Mouse (Mus musculus) forebrain, embryonic 16.5 days (tissue): Measurements from ENCODE around the gene Hspa12a. TPM values are rescaled to one million over a fixed set of nuclear protein-coding genes. Genes with fewer than 3 reads are reported as not detected.

Source experiments
- ATAC-seq: fragments of 200-750 bp; cut with Nextera tagmentation; 2 replicates; pipeline ENCODE4 v1.8.0; 2017; ENCODE audit warnings: mild to moderate bottlenecking, moderate library complexity
- H3K27ac ChIP-seq: fragments of 300-500 bp; sonication (generic); 2 replicates; pipeline ENCODE4 v1.5.1; 2014; ENCODE audit warnings: low read length, control low read depth
- H3K27me3 ChIP-seq: fragments of 300-500 bp; sonication (generic); replicated peaks from 2 replicates; pipeline ENCODE4 v1.6.1; 2014; ENCODE audit warnings: low read length; ENCODE audit not compliant: control insufficient read depth, insufficient read depth
- H3K36me3 ChIP-seq: fragments of 300-500 bp; sonication (generic); 2 replicates; pipeline ENCODE4 v1.6.1; 2014; ENCODE audit not compliant: control insufficient read depth, insufficient read depth
- H3K4me1 ChIP-seq: fragments of 300-500 bp; sonication (generic); replicated peaks from 2 replicates; pipeline ENCODE4 v1.6.1; 2014; ENCODE audit warnings: low read length; ENCODE audit not compliant: control insufficient read depth, insufficient read depth
- H3K4me2 ChIP-seq: fragments of 300-500 bp; sonication (generic); 2 replicates; pipeline ENCODE4 v1.6.1; 2014; ENCODE audit warnings: mild to moderate bottlenecking, low read length, control low read depth
- H3K4me3 ChIP-seq: fragments of 300-500 bp; sonication (generic); replicated peaks from 2 replicates; pipeline ENCODE4 v1.5.1; 2014; ENCODE audit warnings: mild to moderate bottlenecking, low read length, control low read depth
- H3K9ac ChIP-seq: fragments of 300-500 bp; sonication (generic); replicated peaks from 2 replicates; pipeline ENCODE4 v1.6.1; 2014; ENCODE audit warnings: low read depth, low read length, control low read depth
- H3K9me3 ChIP-seq: fragments of 300-500 bp; sonication (generic); 2 replicates; pipeline ENCODE4 v1.6.1; 2016; ENCODE audit warnings: low read length; ENCODE audit not compliant: control insufficient read depth
- WGBS: fragments of 180-500 bp; shearing (Covaris S2); extraction: QIAGEN DNeasy Blood & Tissue Kit; methylation state at CpG from one replicate; pipeline ENCODE4 v1.1.7; 2014; 5-methylcytosine and 5-hydroxymethylcytosine counted together
- polyA plus RNA-seq: library from polyadenylated mRNA; unstranded; fragments of >200 nt; fragmentation: Nextera tagmentation; extraction: Ambion mirVana; gene quantifications from 2 replicates; pipeline ENCODE4 v1.2.1, GENCODE M21; 2015

Hspa12a gene
- polyA plus RNA-seq, 1 experiment from 2014 or later = 67.5 TPM

DNA sequence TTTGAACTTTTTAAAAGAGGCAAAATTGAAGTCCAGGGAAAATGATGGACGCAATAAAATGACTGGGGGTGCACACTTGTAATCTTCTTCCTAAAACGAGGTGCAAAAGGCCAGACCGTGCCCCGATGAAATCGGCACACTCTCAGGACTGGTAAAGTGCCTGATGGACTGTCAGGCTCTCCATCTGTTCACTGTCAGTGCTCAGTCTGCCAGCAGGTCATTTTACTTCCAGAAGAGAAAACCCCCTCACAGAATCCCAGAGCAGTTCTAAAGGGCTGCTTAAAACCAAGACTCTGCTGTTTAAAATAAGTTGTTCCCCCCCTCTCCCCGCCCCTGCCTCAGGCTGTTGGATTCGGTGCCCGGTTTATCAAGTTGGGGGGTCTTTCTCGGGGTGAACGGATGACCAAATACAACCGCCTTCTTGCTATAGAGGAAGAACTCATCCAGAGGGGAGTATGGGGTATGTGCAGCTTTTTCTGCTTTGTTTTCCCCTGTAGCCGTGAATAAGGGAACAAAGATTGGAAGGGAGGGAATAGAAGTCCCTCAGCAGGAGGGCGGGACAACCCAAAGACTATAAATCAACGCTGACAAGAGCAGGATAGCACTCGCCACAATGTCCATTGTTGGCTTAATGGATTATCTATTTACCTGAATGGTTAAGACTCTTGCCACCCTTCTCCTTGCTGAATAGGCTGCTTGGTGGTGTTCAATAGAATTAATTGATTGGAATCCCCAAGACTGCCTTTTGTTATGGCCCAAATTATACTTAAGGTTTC is 25.5 kb upstream of the Hspa12a start:
- H3K9ac ChIP-seq = no peak overlapping the region
- 0 out of 2 replicates have a peak, but pooled peaks cover 3% of the 10 kb centered on the region for H3K36me3 ChIP-seq
- ATAC-seq = peak; percentile 84
- H3K9me3 ChIP-seq = no peaks in the 10 kb centered on the region
- 7% methylated on average over 15 of the region's 15 CpGs for WGBS
- no peaks in the 10 kb centered on the region for H3K27me3 ChIP-seq
- H3K4me2 ChIP-seq = no peak overlapping the region
- peak overlapping the region; percentile 3 for H3K27ac ChIP-seq
- peaks cover 9% of the 10 kb centered on the region; the same call in 1 of the 2 replicates for H3K4me1 ChIP-seq
- H3K4me3 ChIP-seq = no peak overlapping the region

DNA sequence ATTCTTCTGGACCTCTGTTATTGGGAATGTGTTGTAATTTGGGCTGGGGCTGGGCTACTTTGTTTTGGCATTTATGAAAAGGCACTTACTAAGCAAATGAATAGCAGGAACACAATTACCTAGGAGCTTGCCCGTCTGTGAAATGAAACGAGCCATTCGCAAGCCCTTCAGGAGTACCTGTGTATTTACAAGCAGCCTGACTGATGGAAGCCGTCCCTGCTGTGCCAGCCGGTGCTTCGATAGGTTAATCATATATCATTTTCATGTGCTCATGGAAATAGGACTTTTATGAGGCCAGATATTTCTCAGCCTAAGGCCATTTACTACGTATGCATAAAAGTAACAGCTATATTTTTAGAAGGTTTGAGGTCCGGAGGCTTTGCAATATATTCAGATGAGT is 19.6 kb upstream of the Hspa12a start:
- H3K9me3 ChIP-seq = no peaks in the 10 kb centered on the region
- no peaks in the 10 kb centered on the region for H3K36me3 ChIP-seq
- H3K27ac ChIP-seq = no peak overlapping the region
- WGBS = 46% methylated on average over 8 of the region's 8 CpGs
- H3K4me2 ChIP-seq = no peak overlapping the region
- 0 out of 2 replicates have a peak, but pooled peaks cover 2% of the 10 kb centered on the region for H3K4me1 ChIP-seq
- no peak overlapping the region for H3K4me3 ChIP-seq
- no peak for ATAC-seq
- no peaks in the 10 kb centered on the region for H3K27me3 ChIP-seq
- no peak overlapping the region for H3K9ac ChIP-seq

DNA sequence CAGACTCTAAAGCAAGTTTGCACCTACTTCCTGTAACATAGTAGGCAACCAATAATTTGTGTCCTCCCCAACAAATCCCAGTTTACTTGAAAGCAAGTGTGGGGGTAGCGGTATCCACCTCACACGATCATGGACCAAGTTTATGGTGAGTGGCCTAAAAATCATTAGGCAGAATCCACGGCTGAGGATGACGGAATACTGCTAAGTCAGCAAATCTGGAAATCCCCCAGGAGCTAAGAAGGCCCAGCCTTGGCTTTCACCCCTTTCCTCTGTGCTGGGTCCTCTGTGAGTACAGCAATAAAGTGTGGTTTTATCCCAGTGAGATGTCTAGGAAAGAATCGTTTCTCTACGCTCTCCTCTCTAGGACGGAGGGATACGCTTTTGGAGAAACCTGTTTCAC is 11.3 kb upstream of the Hspa12a start:
- Histone ChIP-seq H3K4me3 (no peak overlapping the region), H3K9ac (no peak overlapping the region), H3K4me2 (no peak overlapping the region), H3K4me1 (peaks cover 7% of the 10 kb centered on the region), H3K27me3 (no peaks in the 10 kb centered on the region; the same call in 1 of the 2 replicates), H3K36me3 (no peaks in the 10 kb centered on the region), H3K27ac (no peak overlapping the region), H3K9me3 (no peaks in the 10 kb centered on the region)
- no peak for ATAC-seq
- WGBS = 94% methylated on average over 8 of the region's 8 CpGs

- no peak for ATAC-seq
- Histone ChIP-seq H3K27ac (no peak overlapping the region), H3K9me3 (no peaks in the 10 kb centered on the region), H3K4me1 (peaks cover 7% of the 10 kb centered on the region), H3K4me3 (no peak overlapping the region), H3K4me2 (no peak overlapping the region), H3K9ac (no peak overlapping the region), H3K27me3 (peaks cover 6% of the 10 kb centered on the region), H3K36me3 (no peaks in the 10 kb centered on the region)
- 77% methylated on average over 12 of the region's 13 CpGs for WGBS
These were observed 8.8 kb upstream of the Hspa12a start for GRCm38 (mm10) chr19:58952236-58952635.

DNA sequence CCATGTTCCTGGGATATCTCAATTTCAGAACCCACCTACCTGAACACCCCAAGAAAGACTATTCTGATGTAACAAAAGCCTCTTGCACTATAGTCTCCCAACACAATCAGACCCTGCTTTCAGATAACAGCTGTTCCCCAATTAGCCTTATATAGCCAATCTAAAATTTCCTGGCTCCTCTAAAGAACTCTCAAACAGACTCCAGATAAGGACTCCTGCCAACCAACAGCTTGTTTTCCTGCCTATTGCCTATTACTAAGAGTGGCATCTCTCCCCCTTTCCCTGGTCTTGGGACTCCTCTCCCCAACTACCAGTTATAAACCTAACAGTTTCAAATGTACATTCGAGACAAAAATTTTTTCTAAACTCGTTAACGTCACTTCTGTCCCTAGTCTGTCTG is 8.1 kb upstream of the Hspa12a start:
- no peaks in the 10 kb centered on the region for H3K9me3 ChIP-seq
- H3K4me1 ChIP-seq = peaks cover 7% of the 10 kb centered on the region
- no peaks in the 10 kb centered on the region for H3K36me3 ChIP-seq
- H3K27ac ChIP-seq = no peak overlapping the region; the same call in 1 of the 2 replicates
- 69% methylated on average over 3 of the region's 3 CpGs for WGBS
- H3K4me3 ChIP-seq = no peak overlapping the region
- H3K4me2 ChIP-seq = no peak overlapping the region
- H3K27me3 ChIP-seq = peaks cover 8% of the 10 kb centered on the region
- no peak overlapping the region for H3K9ac ChIP-seq
- ATAC-seq = peak; percentile 45; the same call in 1 of the 2 replicates

GRCm38 (mm10) chr19:58945959-58946358 is 2.5 kb upstream of the Hspa12a start:
- Histone ChIP-seq H3K4me3 (no peak overlapping the region), H3K9ac (no peak overlapping the region), H3K27ac (no peak overlapping the region), H3K4me1 (peaks cover 13% of the 10 kb centered on the region), H3K36me3 (no peaks in the 10 kb centered on the region), H3K9me3 (no peaks in the 10 kb centered on the region), H3K4me2 (no peak overlapping the region), H3K27me3 (peaks cover 13% of the 10 kb centered on the region)
- no peak for ATAC-seq
- WGBS = 88% methylated on average over 7 of the region's 7 CpGs

DNA sequence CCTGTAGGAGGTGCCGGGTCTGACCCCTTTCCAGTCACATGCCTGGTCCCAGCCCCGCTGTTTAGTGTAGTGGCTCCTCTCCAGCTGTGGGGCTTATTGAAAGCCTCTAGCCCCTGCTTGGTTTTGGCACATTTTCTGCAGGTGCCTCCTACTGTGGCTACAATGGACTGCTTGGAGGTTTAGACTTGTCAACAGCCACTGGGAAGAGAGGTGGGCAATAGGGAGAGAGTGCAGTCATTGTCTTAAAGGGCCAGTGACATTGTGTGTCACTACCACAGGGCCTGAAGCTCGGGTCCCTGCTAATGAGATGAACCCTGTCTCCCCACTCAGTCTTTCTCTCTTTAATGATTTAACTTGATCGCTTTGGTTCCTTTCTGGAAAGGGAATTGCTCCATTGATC is 10.4 kb downstream of the Hspa12a start:
- H3K27ac ChIP-seq = no peak overlapping the region
- H3K4me2 ChIP-seq = no peak overlapping the region
- H3K9me3 ChIP-seq = no peaks in the 10 kb centered on the region
- H3K36me3 ChIP-seq = no peaks in the 10 kb centered on the region
- peak; percentile 39; the same call in 1 of the 2 replicates for ATAC-seq
- peaks cover 23% of the 10 kb centered on the region for H3K4me1 ChIP-seq
- H3K9ac ChIP-seq = no peak overlapping the region
- H3K4me3 ChIP-seq = no peak overlapping the region
- WGBS = 4% methylated on average over 4 of the region's 4 CpGs
- peaks cover 19% of the 10 kb centered on the region for H3K27me3 ChIP-seq

- 6% methylated on average over 16 of the region's 16 CpGs for WGBS
- Histone ChIP-seq H3K36me3 (no peaks in the 10 kb centered on the region), H3K9ac (peak overlapping the region; percentile 40; the same call in 1 of the 2 replicates), H3K4me2 (0 out of 2 replicates have a peak overlapping the region, but pooled peaks have one; percentile 7), H3K9me3 (no peaks in the 10 kb centered on the region), H3K4me1 (peaks cover 19% of the 10 kb centered on the region), H3K4me3 (no peak overlapping the region), H3K27me3 (peaks cover 19% of the 10 kb centered on the region), H3K27ac (no peak overlapping the region)
- ATAC-seq = peak; percentile 81
These were observed 12.2 kb downstream of the Hspa12a start for GRCm38 (mm10) chr19:58931081-58931800.

GRCm38 (mm10) chr19:58919148-58919547 is 24.3 kb downstream of the Hspa12a start:
- Histone ChIP-seq H3K4me1 (peaks cover 15% of the 10 kb centered on the region), H3K9ac (no peak overlapping the region), H3K36me3 (no peaks in the 10 kb centered on the region), H3K4me3 (no peak overlapping the region), H3K27ac (no peak overlapping the region), H3K27me3 (no peaks in the 10 kb centered on the region; the same call in 1 of the 2 replicates), H3K4me2 (no peak overlapping the region), H3K9me3 (no peaks in the 10 kb centered on the region)
- WGBS = 7% methylated on average over 7 of the region's 7 CpGs
- ATAC-seq = peak; percentile 64; the same call in 1 of the 2 replicates
